Mouse (Mus musculus): ENCODE results near the gene Tcf7l2.

Gene Tcf7l2

DNA sequence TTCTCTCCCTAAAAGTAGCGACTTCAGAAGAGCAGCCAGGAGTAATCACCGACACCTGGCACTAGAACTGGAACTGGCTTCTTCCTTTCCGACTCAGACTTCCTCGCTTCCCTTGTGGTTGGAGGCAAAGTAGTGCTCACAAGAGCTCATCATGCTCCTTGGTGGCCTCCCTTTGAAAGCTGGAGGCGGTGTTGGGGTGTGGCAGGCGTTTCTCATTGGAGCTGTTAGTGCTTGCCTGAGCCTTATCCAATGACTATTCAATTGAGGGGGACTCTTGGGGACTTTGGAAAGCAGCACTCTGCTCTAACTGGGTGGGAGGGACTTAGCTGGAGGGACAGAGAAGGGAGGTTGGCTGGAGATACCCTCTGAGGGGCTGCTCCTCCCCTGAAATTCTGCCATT, 9.1 kb upstream of the Tcf7l2 start:
- no peak for DNase-seq (ENCODE audit: low read depth)

DNA sequence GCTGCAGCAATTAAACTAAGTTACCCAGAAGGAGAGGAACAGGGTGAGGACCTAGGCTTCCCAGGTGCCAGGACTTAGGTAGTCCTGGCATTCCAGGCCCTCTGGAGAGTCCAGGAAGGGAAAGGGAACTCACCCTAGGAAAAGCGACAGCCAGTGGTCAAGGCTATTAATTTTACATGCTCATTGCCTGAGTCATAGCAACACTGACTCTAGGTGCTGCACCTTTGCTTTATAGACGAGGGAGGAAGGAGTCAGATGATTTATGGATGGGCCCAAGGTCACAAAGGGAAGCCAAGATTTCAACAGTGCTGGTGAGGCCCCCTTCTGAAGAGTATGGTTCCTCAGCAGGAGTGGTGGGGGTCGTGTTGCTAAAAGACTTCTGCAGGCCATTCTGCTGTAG, 8.6 kb upstream of the Tcf7l2 start:
- DNase-seq (ENCODE audit: low read depth), result no peak

DNA sequence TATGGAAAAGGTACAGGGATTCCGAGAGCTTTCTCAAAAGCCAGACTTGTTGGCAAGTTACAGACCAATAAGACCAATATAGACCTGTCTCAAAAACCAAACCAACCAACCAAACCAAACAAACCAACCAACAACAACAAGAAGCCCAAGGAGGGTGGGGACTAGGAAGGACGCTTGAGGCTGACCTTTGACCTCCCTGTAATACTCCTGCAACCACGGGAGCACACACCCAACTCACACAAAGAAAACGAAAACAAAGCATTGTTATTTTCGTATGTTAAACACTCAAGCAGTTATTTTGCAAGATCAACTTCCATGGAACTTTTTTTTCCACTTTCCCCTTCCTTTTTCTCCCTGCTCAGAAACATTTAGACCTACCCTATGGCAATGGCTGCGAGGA, 5.6 kb upstream of the Tcf7l2 start:
- DNase-seq (ENCODE audit: low read depth), result no peak

DNA sequence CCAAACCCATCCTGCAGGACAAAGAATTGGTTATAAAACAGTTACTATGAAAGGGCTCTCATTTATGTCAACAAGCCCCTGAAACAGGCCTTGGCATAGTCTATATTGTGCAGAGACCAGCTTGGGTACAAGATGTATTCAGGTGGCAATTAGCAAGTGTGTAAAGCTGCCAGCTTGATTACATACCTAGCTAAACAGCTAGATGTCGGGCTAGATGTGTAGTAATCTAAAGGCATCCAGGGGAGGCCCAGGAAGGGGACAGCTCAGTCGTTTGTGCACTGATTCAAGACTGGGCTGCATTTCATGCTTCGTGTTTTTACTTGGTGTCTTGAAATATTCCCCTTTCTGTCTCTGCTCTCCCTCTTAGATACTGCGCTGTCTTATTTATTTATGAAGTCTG, 1.9 kb upstream of the Tcf7l2 start:
- DNase-seq (ENCODE audit: low read depth), result no peak

DNA sequence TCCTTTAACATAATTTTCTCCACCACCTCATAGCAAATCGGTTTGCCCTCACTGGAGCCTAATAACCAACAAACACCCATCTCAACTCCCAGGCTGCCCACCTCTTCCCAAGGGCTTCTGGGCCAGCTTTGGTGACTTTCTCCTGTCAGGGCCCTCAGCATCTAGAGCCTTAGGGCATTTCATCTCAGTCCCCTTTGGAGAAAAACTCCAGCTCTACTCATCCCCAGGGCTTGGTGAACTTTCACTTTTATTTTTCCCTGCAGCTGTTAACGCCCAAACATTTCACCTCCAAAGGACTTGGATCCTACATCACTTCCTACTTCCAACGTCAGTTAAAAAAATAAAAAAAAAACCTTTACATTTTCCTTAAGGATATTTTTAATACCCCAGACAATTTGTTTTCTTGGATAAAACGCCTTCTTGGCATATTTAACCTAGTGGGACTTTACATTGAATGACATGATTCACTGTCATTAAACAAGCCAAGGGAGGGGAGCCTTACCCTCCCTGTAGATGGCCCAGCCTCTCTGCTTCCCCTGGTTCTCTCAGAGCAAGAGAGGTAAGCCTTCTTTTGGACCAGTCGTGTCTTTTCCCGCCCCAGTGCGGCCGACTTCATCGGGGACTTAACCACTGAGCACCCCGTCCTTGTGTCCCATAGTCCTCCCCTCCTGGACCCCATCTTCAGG, 724 bp upstream of the Tcf7l2 start:
- DNase-seq (ENCODE audit: low read depth), result no peak

DNA sequence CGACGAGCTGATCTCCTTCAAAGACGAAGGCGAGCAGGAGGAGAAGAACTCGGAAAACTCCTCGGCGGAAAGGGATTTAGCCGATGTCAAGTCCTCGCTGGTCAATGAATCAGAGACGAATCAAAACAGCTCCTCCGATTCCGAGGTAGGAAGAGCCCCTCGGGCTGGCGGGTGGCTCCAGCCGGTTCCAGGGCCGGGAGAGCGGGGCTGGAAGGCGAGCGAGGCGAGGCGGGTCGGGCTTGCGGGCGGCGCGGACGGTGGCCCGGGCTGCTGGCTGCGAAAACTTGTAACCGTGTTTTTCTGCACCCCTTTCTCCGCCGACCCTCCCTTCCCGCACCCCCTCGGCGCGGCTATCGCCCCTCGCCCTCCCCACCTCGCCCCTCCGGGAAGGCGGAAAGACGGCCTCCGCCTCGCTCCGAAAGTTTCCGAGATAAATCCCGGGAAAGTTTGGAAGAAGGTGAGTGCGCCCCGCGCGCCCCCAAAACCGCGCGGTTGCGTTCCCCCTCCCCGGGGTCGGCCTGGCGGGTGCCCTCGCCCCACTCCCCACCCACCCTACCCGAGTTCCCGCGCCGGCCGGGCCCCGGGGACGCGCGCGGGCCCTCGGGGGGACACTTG, 873 bp downstream of the Tcf7l2 start:
- DNase-seq (ENCODE audit: low read depth), result peak; percentile 45

DNA sequence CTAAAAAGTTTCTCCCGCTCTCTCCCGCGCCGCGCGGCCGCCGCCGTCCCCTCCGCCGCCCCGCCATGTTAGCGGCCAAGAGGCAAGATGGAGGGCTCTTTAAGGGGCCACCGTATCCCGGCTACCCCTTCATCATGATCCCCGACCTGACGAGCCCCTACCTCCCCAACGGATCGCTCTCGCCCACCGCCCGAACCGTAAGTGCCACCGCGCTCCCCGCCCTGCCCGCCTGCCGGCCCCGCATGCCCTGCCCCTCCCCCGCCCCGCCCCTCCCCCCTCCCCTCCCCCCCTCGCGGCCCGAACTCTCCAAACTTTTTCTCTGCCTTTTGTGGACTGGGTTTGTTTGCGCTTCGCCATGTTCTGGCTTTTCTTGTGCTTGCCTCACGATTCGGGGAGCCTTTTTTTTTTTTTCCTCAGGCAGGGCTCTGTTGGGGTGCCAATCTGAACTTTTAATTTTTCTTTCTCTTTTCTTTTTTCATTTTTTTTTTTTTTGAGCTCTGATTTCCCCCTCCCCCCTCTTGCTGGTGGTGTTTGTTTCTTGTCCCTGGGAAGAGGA, 1.5 kb downstream of the Tcf7l2 start:
- DNase-seq (ENCODE audit: low read depth), result peak; percentile 33

DNA sequence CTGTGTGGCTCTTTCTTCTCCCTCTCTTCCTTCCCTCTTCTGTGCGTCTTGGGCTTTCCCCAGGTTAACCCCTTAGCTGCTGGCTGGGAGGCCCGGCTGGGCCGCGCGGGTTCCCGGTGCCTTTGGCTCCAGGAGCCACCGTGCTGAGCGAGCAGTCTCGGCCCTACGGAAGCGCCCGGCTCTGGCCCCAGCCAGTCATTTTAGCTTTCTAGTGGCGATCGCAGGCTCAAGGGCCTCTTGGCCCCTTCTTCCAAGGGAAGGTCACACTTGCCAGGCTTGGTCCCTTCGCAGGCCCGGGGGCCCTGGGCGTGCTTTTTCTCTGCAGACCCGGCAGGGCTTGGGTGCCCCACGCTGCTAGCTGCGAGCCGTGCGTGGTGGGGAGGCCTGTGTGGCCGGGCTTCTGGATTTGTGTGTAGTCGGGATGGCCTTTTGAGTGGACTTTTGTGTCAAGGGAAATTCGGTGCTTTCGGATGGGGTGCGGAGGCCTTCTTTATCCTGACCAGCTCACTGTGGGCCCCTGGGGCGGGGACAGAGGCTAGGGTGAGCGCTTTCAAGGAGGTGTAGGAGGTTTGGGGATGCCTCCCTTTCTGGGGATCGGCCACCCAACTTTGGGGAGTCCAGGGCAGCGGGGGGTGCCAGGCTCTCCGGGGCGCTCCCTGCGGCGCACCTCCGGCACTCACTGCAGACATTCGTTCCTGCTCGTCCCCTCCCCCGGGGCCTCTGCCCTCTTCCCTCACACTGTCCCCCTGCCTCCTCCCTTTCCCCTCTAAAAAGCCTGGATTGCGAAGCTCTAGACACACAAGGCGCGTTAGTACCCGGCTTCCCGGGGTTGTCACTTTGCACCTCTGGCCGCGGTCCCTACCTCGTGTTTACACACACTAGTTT, 2.2 kb downstream of the Tcf7l2 start:
- peak; percentile 46 for DNase-seq (ENCODE audit: low read depth)

DNA sequence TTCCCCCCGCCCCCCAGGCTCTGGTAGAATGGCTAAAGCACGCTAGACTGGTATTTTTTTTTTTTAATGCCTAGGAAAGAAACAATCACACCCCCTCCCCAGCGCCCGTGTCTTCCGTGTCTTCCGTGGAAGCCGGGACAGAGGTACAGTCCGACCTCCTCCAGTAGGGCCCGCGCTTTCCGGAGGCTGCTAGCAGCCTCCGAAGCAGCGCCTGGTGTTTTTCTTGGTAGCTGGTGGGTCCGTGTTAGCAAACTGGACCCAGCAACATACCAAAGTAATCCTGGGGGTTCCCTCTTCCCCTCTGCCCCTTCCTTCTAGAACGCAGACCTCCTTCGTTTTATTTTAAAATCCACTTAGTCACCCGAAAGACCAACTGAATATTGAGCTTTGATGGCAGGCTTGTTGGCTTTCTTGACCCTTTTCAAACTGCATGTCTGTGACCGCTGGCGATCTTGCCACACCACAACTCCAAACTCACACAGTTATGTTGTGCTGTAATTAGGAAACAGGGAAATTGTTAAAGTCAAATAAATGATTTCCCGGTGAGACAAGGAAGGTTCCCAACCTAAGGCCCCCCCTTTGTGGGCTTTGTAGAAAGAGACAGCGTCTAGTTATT, 3.1 kb downstream of the Tcf7l2 start:
- DNase-seq (ENCODE audit: low read depth), result no peak

DNA sequence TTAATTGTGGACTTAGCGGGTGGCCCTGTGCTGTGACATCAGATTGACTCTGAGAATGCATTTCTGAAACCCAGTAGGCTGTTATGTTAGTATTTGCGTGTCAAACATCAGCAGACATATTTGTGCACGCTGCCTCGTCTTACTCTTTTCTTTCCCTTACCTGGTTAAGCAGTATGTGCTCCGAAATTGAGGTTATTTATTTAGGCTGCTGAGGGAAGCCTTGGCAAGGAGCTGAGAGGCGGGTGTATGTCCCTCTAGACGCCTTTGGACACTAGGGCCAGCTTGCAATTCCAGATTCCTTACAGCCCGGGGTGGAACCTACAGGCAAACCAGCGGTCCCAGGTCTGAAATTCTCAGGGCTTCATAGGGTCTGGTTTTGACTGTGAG, 3.6 kb downstream of the Tcf7l2 start:
- no peak for DNase-seq (ENCODE audit: low read depth)

DNA sequence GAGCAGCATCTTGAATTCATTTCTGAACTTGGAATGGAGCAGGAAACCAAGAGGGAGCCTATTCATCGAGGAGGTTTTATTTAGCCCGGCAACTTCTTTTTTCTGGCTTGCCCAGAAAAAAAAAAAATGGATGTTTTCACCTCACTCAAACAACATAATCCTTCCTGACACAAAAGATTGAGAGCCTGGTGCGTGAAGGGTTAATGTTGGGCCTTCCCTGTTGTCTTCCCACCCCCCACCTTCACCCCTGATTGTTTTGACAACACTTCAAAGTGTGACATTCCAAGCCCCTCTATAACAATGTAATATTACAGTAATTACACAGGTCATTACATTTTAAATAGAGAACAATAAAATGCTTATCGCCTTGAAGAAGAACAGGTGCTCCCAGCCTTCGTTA, 4.6 kb downstream of the Tcf7l2 start:
- DNase-seq (ENCODE audit: low read depth), result no peak

DNA sequence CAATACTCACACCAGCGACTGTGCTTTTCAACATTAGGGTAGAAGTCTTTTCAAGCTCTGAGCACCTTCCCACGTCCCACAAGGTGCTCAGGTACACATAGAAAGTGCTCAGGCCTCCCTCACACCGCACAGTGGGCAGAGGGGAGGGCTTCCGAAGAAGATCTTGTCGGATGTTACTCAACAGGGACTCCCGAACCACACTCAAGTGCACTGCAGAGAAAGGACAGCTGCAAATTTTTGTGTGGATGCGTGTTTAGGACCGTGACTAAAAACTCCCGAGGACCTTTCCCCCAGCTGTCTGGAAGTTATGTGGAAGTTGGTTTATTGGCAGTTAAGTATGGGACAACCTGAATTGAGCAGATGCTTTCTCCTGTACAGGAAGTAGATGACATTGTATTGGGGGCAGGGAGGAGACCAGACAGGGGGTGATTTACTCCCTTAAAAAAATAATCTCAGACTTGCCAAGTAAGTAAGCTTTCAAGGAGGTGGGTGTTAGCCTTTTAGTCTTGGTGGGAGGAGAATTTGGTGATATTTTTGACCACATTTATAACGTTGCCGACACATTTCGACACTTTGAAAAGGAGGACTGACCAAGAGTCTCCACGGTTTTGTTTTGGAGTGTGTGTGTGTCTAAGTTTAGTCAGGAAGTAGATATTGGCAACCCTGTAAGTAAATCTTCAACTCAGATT, 5.8 kb downstream of the Tcf7l2 start:
- DNase-seq (ENCODE audit: low read depth), result no peak

DNA sequence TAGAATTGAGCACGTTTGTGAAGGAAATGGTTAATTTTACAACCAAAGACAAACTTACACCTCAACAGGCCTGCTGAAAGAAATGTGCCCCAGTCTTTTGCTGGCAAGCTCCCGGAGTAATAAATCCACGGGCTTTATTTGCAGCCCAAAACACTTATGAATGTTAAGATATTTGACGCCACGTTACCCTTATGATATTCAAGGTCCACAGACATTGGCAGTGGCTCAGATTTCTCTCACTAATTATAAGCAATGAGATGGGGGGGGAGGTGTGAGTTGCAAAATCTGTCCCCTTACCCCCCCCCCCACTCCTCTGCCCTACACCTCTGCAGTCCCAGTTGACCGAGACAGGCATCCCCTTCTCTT, 6.3 kb downstream of the Tcf7l2 start:
- DNase-seq (ENCODE audit: low read depth), result no peak

DNA sequence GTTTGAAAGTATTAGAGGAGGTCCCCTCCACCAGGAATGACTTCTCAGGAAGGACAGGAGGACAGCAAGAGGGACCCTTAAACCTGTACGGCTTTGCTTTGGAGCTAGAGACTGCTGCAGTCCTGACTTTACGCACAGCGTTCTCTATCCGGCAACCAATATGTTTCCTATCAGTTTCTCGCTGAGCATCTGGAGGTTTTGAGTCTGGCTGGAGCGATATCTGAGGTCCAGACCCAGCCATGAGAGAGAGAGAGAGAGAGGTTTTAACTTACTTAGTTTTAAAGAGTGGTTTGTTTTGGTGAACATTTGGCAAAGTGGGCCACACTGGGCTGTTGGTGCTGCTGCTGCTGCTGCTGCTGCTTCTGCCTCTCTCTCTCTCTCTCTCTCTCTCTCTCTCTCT, 7.2 kb downstream of the Tcf7l2 start:
- no peak for DNase-seq (ENCODE audit: low read depth)

DNA sequence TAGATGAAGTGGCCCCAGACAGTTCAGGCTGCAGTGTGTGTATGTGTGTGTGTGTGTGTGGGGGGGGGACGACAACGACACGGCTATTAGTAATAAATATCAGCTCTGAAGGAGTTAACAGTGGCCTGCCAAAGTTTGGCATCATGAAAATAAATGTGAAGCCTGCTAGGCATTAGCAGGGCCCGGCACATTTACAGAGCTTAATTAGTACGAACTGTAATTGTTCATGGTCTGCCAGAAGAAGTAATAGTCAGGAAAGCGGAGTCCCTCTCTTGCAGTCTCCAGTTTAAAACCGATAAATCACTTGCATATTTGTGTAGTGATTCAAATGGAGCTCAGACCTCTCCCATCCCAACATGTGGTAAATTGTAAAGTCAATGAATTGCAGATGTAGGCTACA, 7.9 kb downstream of the Tcf7l2 start:
- DNase-seq (ENCODE audit: low read depth), result no peak

DNA sequence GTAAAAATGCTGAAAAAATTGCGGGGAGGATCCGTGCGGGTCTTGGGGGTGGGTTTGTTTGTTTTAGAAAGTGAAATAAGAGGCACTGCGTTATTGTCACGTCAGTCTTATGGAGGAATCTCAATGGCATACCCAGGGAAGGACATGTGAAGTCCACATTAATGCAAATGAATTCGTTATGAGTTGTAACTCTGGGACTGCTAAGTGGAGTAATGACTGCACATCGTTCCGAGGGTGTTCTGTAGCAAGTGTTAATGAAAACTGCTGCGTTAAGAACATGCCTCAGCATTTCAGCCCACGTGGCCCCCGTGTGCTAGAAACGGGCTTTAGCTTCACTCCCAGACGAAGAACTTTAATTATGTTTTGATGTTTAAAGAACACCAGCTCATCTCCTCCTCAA, 8.4 kb downstream of the Tcf7l2 start:
- no peak for DNase-seq (ENCODE audit: low read depth)

DNA sequence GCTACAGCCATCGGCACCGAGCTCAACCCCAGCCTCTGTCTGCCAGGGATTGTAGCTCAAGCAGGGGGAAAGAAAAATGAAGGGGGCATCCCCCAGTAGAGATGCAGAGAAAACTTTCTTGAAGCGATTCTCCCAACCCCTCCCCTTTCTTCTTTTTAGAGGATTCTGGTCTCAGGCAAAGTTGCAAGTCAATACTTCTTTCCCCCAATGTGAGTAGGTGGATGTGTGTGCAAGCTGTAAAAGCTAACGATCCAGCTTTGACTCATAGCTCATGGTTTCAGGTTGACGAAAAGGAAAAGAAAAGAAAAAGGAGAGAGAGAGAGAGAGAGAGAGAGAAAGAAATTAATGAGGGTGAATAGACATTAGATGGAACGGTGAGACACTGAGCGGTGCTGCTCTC, 8.8 kb downstream of the Tcf7l2 start:
- no peak for DNase-seq (ENCODE audit: low read depth)

DNA sequence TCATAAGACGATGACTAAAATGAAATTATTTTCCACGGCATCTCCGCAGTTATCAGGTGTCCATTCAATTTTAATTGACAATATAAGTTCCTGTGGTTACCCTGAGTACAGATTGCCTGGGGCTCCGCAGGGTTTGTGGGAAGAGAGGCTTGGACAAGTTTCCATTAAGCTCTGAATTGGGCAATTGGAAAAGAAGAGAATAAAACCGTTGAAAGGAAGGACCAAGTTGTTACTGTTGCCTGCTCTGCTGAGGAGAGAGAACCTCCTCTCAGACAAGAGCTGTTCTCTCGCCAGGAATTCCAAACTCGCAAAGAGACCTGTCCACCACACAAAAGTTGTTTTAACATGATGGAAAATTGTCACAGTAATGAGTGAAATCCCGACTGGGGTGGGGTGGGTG, 11.2 kb downstream of the Tcf7l2 start:
- no peak for DNase-seq (ENCODE audit: low read depth)

DNA sequence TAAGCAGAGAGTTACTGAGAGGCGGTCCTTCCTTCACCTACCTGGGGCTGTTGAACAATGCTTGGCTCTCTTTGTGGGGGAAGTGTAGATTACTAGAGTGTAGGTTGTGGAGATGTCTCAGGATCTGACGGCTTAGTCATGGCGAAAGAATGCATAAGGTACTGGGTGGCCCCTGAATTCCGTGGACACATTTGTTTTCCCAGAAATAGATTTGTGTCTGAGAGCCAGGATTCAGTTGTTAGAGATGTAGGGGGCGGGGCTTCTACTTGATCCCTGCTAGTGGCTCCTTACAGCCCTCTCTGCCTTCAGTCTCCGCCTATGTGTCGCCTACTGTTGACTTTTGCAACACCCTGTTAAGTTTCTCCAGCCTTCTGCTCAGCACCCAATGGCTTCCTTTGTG, 12.7 kb downstream of the Tcf7l2 start:
- DNase-seq (ENCODE audit: low read depth), result no peak

DNA sequence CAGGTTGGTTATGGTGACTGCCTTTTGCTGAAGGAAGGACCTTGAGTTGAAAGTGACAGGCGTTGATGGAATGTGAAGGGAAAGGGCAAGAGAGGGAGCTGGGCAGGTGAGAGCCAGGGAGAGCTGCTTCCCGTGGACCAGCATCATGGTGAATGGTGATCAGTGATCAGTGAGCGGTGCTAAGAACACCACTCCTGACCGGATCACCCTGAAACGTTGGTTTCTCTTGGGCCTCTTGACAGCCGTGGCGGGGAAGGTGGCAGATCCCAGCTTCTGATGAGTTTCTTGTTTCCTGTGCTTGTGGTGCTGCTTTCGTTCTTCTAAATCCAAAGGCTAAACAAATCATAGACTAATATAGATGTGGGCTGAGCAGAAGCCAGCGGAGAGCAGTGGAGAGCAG, 13.8 kb downstream of the Tcf7l2 start:
- no peak for DNase-seq (ENCODE audit: low read depth)

DNA sequence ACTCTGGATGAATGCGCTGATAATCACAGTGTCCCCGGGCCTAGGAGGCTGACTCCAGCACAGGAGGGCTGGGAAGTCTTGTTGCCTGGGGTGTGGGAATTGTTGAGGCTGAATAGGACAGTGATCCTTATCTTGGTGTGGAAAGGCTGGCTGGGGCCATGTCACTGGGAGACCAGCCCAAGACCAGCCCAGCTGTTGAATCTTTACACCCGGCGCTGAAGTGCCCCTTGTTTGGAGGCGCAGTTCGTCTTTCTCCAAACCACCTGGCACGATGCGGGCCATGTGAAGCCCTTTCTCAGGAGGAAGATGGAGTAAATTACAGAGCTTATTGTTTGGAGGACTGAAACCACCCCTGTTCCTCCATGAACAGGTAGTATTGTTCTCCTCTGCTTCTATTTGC, 15.1 kb downstream of the Tcf7l2 start:
- DNase-seq (ENCODE audit: low read depth), result no peak

DNA sequence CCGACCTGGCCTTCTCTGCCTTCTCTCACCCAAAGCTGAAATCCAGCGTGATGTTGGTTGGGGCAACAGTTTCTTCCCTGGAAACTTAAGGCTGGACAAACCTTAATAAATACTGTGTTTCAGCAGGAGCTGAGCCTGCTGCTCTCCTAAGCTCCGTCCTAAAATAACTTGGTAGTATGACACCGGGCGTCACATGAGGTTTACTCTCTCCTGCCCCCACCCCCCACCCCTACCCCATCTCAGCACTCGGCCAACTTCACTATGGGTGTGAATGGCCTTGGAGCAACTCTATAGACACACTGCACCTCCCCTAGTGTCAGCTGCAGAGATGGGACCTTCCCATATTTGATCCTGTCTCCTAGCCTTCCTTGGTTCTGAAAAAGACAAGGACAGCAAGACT, 15.8 kb downstream of the Tcf7l2 start:
- DNase-seq (ENCODE audit: low read depth), result no peak
